Mouse (Mus musculus): ENCODE data around the gene Ddx43. TPM values are rescaled to one million over a fixed set of nuclear protein-coding genes. Genes with fewer than 3 reads are reported as not detected.

Gene Ddx43
- polyA plus RNA-seq, 1 experiment = 0.05 TPM

GRCm38 (mm10) chr9:78371441-78371840, 24.1 kb upstream of the Ddx43 start:
- TF ChIP-seq CTCF (IDR thresholded peaks at IDR 0.05; ENCODE audit: insufficient read depth, low read length) (no peak), POLR2A (IDR thresholded peaks at IDR 0.05; ENCODE audit: borderline replicate concordance, extremely low read depth, low read depth, low read length) (no peak)
- WGBS = 93% methylated on average over 3 of the region's 3 CpGs
- H3K4me3 ChIP-seq (replicated peaks; ENCODE audit: extremely low read depth, low read depth, low read length) = no peak overlapping the region
- H3K4me1 ChIP-seq (ENCODE audit: control insufficient read depth, insufficient read depth, low read length) = no peaks in the 10 kb centered on the region
- DNase-seq = no peak

- Histone ChIP-seq H3K4me3 (replicated peaks; ENCODE audit: extremely low read depth, low read depth, low read length) (no peak overlapping the region), H3K4me1 (ENCODE audit: control insufficient read depth, insufficient read depth, low read length) (no peaks in the 10 kb centered on the region)
- no peak for TF ChIP-seq CTCF (IDR thresholded peaks at IDR 0.05; ENCODE audit: insufficient read depth, low read length)
- no peak for TF ChIP-seq POLR2A (IDR thresholded peaks at IDR 0.05; ENCODE audit: borderline replicate concordance, extremely low read depth, low read depth, low read length)
- no peak for DNase-seq
- 56% methylated on average over 10 of the region's 10 CpGs for WGBS
Measured at GRCm38 (mm10) chr9:78372827-78373504, 22.6 kb upstream of the Ddx43 start.

- DNase-seq = no peak
Measured at GRCm38 (mm10) chr9:78374397-78374796, 21.2 kb upstream of the Ddx43 start.

GRCm38 (mm10) chr9:78374885-78375389, 20.6 kb upstream of the Ddx43 start:
- no peak for DNase-seq

More at GRCm38 (mm10) chr9:78374397-78374796, 21.2 kb upstream of the Ddx43 start:
- no peak overlapping the region for H3K4me3 ChIP-seq (replicated peaks; ENCODE audit: extremely low read depth, low read depth, low read length)
- H3K4me1 ChIP-seq (ENCODE audit: control insufficient read depth, insufficient read depth, low read length) = no peaks in the 10 kb centered on the region
- 44% methylated on average over 5 of the region's 5 CpGs for WGBS
- no peak for TF ChIP-seq CTCF (IDR thresholded peaks at IDR 0.05; ENCODE audit: insufficient read depth, low read length)
- TF ChIP-seq POLR2A (IDR thresholded peaks at IDR 0.05; ENCODE audit: borderline replicate concordance, extremely low read depth, low read depth, low read length) = no peak

GRCm38 (mm10) chr9:78375486-78375885, 20.1 kb upstream of the Ddx43 start:
- DNase-seq = no peak
- TF ChIP-seq POLR2A (IDR thresholded peaks at IDR 0.05; ENCODE audit: borderline replicate concordance, extremely low read depth, low read depth, low read length) (no peak), CTCF (IDR thresholded peaks at IDR 0.05; ENCODE audit: insufficient read depth, low read length) (no peak)
- H3K4me3 ChIP-seq (replicated peaks; ENCODE audit: extremely low read depth, low read depth, low read length) = no peak overlapping the region
- no peaks in the 10 kb centered on the region for H3K4me1 ChIP-seq (ENCODE audit: control insufficient read depth, insufficient read depth, low read length)
- 88% methylated on average over 4 of the region's 4 CpGs for WGBS

More at GRCm38 (mm10) chr9:78374885-78375389, 20.6 kb upstream of the Ddx43 start:
- WGBS = 80% methylated on average over 1 of the region's 1 CpGs
- no peaks in the 10 kb centered on the region for H3K4me1 ChIP-seq (ENCODE audit: control insufficient read depth, insufficient read depth, low read length)
- no peak overlapping the region for H3K4me3 ChIP-seq (replicated peaks; ENCODE audit: extremely low read depth, low read depth, low read length)
- TF ChIP-seq POLR2A (IDR thresholded peaks at IDR 0.05; ENCODE audit: borderline replicate concordance, extremely low read depth, low read depth, low read length) (no peak), CTCF (IDR thresholded peaks at IDR 0.05; ENCODE audit: insufficient read depth, low read length) (no peak)

GRCm38 (mm10) chr9:78377546-78377945, 18.0 kb upstream of the Ddx43 start:
- WGBS = 50% methylated on average over 8 of the region's 8 CpGs
- Histone ChIP-seq H3K4me3 (replicated peaks; ENCODE audit: extremely low read depth, low read depth, low read length) (no peak overlapping the region), H3K4me1 (ENCODE audit: control insufficient read depth, insufficient read depth, low read length) (no peaks in the 10 kb centered on the region)
- DNase-seq = peak; percentile 4
- TF ChIP-seq CTCF (IDR thresholded peaks at IDR 0.05; ENCODE audit: insufficient read depth, low read length) = no peak
- no peak for TF ChIP-seq POLR2A (IDR thresholded peaks at IDR 0.05; ENCODE audit: borderline replicate concordance, extremely low read depth, low read depth, low read length)

GRCm38 (mm10) chr9:78378113-78378785, 17.3 kb upstream of the Ddx43 start, which contains the start of gene Ooep:
TSS of gene Ooep (minus strand) at chr9:78378725.
- TF ChIP-seq POLR2A (IDR thresholded peaks at IDR 0.05; ENCODE audit: borderline replicate concordance, extremely low read depth, low read depth, low read length) = no peak
- TF ChIP-seq CTCF (IDR thresholded peaks at IDR 0.05; ENCODE audit: insufficient read depth, low read length) = no peak
- 5% methylated on average over 23 of the region's 23 CpGs for WGBS
- Histone ChIP-seq H3K4me1 (ENCODE audit: control insufficient read depth, insufficient read depth, low read length) (no peaks in the 10 kb centered on the region), H3K4me3 (replicated peaks; ENCODE audit: extremely low read depth, low read depth, low read length) (no peak within 1 kb of the TSS)
- peak; percentile 4 for DNase-seq

- WGBS = 51% methylated on average over 3 of the region's 3 CpGs
- peak; percentile 4 for DNase-seq
- TF ChIP-seq CTCF (IDR thresholded peaks at IDR 0.05; ENCODE audit: insufficient read depth, low read length) (no peak), POLR2A (IDR thresholded peaks at IDR 0.05; ENCODE audit: borderline replicate concordance, extremely low read depth, low read depth, low read length) (no peak)
- H3K4me3 ChIP-seq (replicated peaks; ENCODE audit: extremely low read depth, low read depth, low read length) = no peak overlapping the region
- H3K4me1 ChIP-seq (ENCODE audit: control insufficient read depth, insufficient read depth, low read length) = no peaks in the 10 kb centered on the region
Measured at GRCm38 (mm10) chr9:78385893-78386292, 9.7 kb upstream of the Ddx43 start.

GRCm38 (mm10) chr9:78386947-78387346, 8.6 kb upstream of the Ddx43 start:
- H3K4me1 ChIP-seq (ENCODE audit: control insufficient read depth, insufficient read depth, low read length) = no peaks in the 10 kb centered on the region
- WGBS = 85% methylated on average over 7 of the region's 7 CpGs
- TF ChIP-seq POLR2A (IDR thresholded peaks at IDR 0.05; ENCODE audit: borderline replicate concordance, extremely low read depth, low read depth, low read length) = no peak
- TF ChIP-seq CTCF (IDR thresholded peaks at IDR 0.05; ENCODE audit: insufficient read depth, low read length) = no peak

More at GRCm38 (mm10) chr9:78386947-78387346, 8.6 kb upstream of the Ddx43 start:
- DNase-seq = no peak
- no peak overlapping the region for H3K4me3 ChIP-seq (replicated peaks; ENCODE audit: extremely low read depth, low read depth, low read length)
